In genomic region chr5:67628180-67628940, GRCm38 (mm10) we compare ENCODE assay signal across 22 mouse cellular contexts. TPM values are rescaled to one million over a fixed set of nuclear protein-coding genes. Genes with fewer than 3 reads are reported as not detected.
DNase-seq lines count a peak whose midpoint lies in the region; ATAC-seq and TF ChIP-seq lines count a peak whose summit lies in the region.
"Had no signal": no experiment of that assay in that cellular context is flagged by ENCODE, and none has a peak within 500 bp of the region (broad histone marks: within the 10 kb centered on the region; RNA-seq: fewer than 3 reads in every experiment).

No protein-coding gene starts in this region.

- no peak overlapping the region for H3K4me3 ChIP-seq in lung, embryonic 14.5 days (ENCODE audit: low read depth, low read length)
- no peak overlapping the region for H3K4me3 ChIP-seq in lung, adult 2 months (replicated peaks; ENCODE audit: extremely low read depth, low read depth, low read length)
- H3K4me3 ChIP-seq in thymus, adult 2 months (ENCODE audit: control insufficient read depth, insufficient read depth, low read length) = no peak overlapping the region
- H3K4me3 ChIP-seq: embryonic facial prominence, embryonic 12.5 days; heart, embryonic 15.5 days; left cerebral cortex, adult 2 months; neural tube, embryonic 12.5 days had no signal

- ATAC-seq in lung, embryonic 14.5 days (ENCODE audit: insufficient read depth) = peak; percentile 66

- H3K4me1 ChIP-seq in lung, embryonic 14.5 days (ENCODE audit: insufficient read depth) = 0 out of 2 replicates have a peak, but pooled peaks cover 3% of the 10 kb centered on the region
- H3K4me1 ChIP-seq in lung, adult 2 months (ENCODE audit: control insufficient read depth, insufficient read depth, low read length) = no peaks in the 10 kb centered on the region; the same call in 1 of the 2 replicates
- no peaks in the 10 kb centered on the region for H3K4me1 ChIP-seq in thymus, adult 2 months (replicated peaks; ENCODE audit: control insufficient read depth, insufficient read depth, low read length)
- H3K4me1 ChIP-seq: heart, embryonic 15.5 days; neural tube, embryonic 12.5 days had no signal

- no peak for TF ChIP-seq POLR2A in lung, adult 2 months (IDR thresholded peaks at IDR 0.05; ENCODE audit: borderline replicate concordance, extremely low read depth, low read depth, low read length)
- no peak for TF ChIP-seq POLR2A in thymus, adult 2 months (IDR thresholded peaks at IDR 0.05; ENCODE audit: control insufficient read depth, extremely low read depth, insufficient read depth, low read length, poor library complexity)

- H3K4me2 ChIP-seq in lung, embryonic 14.5 days = no peak overlapping the region
- H3K4me2 ChIP-seq: embryonic facial prominence, embryonic 12.5 days; heart, embryonic 15.5 days; neural tube, embryonic 12.5 days had no signal

- no peak for TF ChIP-seq CTCF in lung, embryonic 14.5 days (IDR thresholded peaks at IDR 0.05; ENCODE audit: low read depth)
- no peak for TF ChIP-seq CTCF in lung, adult 2 months (IDR thresholded peaks at IDR 0.05; ENCODE audit: insufficient read depth, low read length)
- TF ChIP-seq CTCF in thymus, adult 2 months (IDR thresholded peaks at IDR 0.05; ENCODE audit: borderline replicate concordance, control insufficient read depth, extremely low read depth, insufficient read depth, low read length, poor library complexity) = no peak

- intact Hi-C loops in heart, postnatal 36 days (cut with DNase I) = no loop called here

- peak; percentile 71 for DNase-seq in heart, adult 11 months
- DNase-seq in heart, postnatal 36 days = no peak
- DNase-seq in lung, embryonic 14.5 days = no peak
- DNase-seq in lung, adult 2 months = no peak
- peak; percentile 12 for DNase-seq in testis, postnatal 10 days (ENCODE audit: low spot score)
- no peak for DNase-seq in testis, postnatal 14 days (ENCODE audit: low spot score)
- no peak for DNase-seq in thymus, adult 2 months
- DNase-seq in layer of hippocampus, adult 18-20 months (ENCODE audit: low spot score in 2 of 2) = no peak
- DNase-seq: adrenal gland, postnatal 14 days; cerebellum, adult 2 months; cerebellum, postnatal 25 days; gastrocnemius, postnatal 36 days; left cerebral cortex, postnatal 4 days; lung, adult 18-20 months; midbrain, embryonic 14.5 days; thymus, postnatal 14 days had no signal

- H3K27ac ChIP-seq in lung, embryonic 14.5 days (ENCODE audit: low read depth) = no peak overlapping the region
- H3K27ac ChIP-seq in thymus, adult 2 months (ENCODE audit: control insufficient read depth, insufficient read depth, low read length) = no peak overlapping the region
- H3K27ac ChIP-seq: embryonic facial prominence, embryonic 12.5 days; heart, embryonic 15.5 days; kidney, postnatal 0 days; left cerebral cortex, adult 2 months; neural tube, embryonic 12.5 days had no signal

- WGBS in lung, embryonic 14.5 days = 41% methylated on average over 9 of the region's 9 CpGs
- 57% methylated on average over 9 of the region's 9 CpGs for WGBS in lung, adult 2 months
- WGBS in thymus, adult 2 months = 94% methylated on average over 9 of the region's 9 CpGs

- H3K36me3 ChIP-seq in lung, embryonic 14.5 days (ENCODE audit: insufficient read depth) = no peaks in the 10 kb centered on the region
- no peaks in the 10 kb centered on the region for H3K36me3 ChIP-seq in thymus, adult 2 months (ENCODE audit: control insufficient read depth, insufficient read depth, low read length)
- H3K36me3 ChIP-seq: embryonic facial prominence, embryonic 12.5 days; heart, embryonic 15.5 days; neural tube, embryonic 12.5 days had no signal

- no peak overlapping the region for H3K9ac ChIP-seq in lung, embryonic 14.5 days
- H3K9ac ChIP-seq: embryonic facial prominence, embryonic 12.5 days; heart, embryonic 15.5 days; neural tube, embryonic 12.5 days had no signal

- H3K9me3 ChIP-seq in lung, embryonic 14.5 days (ENCODE audit: low read depth, low read length) = no peaks in the 10 kb centered on the region
- H3K9me3 ChIP-seq: embryonic facial prominence, embryonic 12.5 days; heart, embryonic 15.5 days; neural tube, embryonic 12.5 days had no signal

- H3K27me3 ChIP-seq in lung, embryonic 14.5 days (ENCODE audit: insufficient read depth, low read length) = no peaks in the 10 kb centered on the region
- H3K27me3 ChIP-seq in thymus, adult 2 months (ENCODE audit: control insufficient read depth, insufficient read depth, low read length) = no peaks in the 10 kb centered on the region
- H3K27me3 ChIP-seq: embryonic facial prominence, embryonic 12.5 days; heart, embryonic 15.5 days; neural tube, embryonic 12.5 days had no signal

RNA-seq across cellular contexts. Expression of gene Shisa3, which starts 20.7 kb away (rescaled TPM):
- under 1 TPM; 0.80 to 0.81 TPM for total RNA-seq in heart, postnatal 36 days (2021)
- polyA plus RNA-seq in lung, embryonic 14.5 days (2014; fragmentation: Nextera tagmentation; extraction: Ambion mirVana) = 4.7 and 5.5 TPM in 2 replicates
- polyA plus RNA-seq in lung, adult 2 months (2012; rRNA removed) = 0.67 and 0.88 TPM in 2 replicates
- 0.53 and 0.68 TPM in 2 replicates for polyA plus RNA-seq in thymus, adult 2 months (2012; rRNA removed)
- 1 to 10 TPM; 1.1 to 1.3 TPM for total RNA-seq in layer of hippocampus, adult 18-20 months (2021)
- total RNA-seq: megakaryocyte, adult 5-6 weeks had no signal

Comparison
In these comparisons a context has a peak if more than half of its experiments do, and no peak if none do; other contexts are left out.
1. DNase-seq: peak in heart, adult 11 months (single experiment) and testis, postnatal 10 days (single experiment); none in heart, postnatal 36 days (0 of 2), lung, embryonic 14.5 days (single experiment), lung, adult 2 months (single experiment), testis, postnatal 14 days (single experiment), thymus, adult 2 months (single experiment) and layer of hippocampus, adult 18-20 months (0 of 2).